Mouse (Mus musculus) adrenal gland, postnatal 25 days (tissue): ENCODE measurements around the gene Rgs9bp. TPM values are rescaled to one million over a fixed set of nuclear protein-coding genes. Genes with fewer than 3 reads are reported as not detected.

Source experiments
- DNase-seq: peaks from one replicate; pipeline ENCODE4 v3.0.0; 2021; ENCODE audit warnings: mixed read lengths
- total RNA-seq: library from RNA; stranded (reverse); gene quantifications from 2 replicates; pipeline ENCODE4 v1.2.3, GENCODE M21; 2021

Gene Rgs9bp
- total RNA-seq, 1 experiment from 2014 or later: 0.39 TPM

DNA sequence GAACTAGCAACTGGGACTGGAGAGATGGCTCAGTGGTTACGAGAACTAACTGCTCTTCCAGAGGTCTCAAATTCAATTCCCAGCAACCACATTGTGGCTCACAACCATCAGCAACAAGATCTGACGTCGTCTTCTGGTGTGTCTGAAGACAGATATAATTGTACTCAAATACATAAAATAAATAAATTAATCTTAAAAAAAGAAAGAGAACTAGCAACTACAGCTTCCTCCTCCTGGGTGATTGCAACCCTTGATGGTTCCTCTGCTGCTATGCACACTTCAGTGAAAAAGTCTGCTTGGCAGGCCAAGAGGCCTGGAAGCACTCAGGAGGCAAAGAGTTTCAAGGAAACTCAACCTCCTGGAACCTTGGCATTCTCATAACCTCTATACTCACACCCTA is 55.4 kb downstream of the Rgs9bp start:
- DNase-seq: no peak

Other genes with a start within 250 kb of the Rgs9bp start
- gene Faap24, start 188.7 kb downstream of the Rgs9bp start, total RNA-seq: 8.6 and 11.9 TPM in 2 replicates
- 20.0 and 27.3 TPM in 2 replicates for gene Cep89, start 188.5 kb downstream of the Rgs9bp start, total RNA-seq
- not detected in 2 replicates for gene Slc7a9, start 136.8 kb downstream of the Rgs9bp start, total RNA-seq
- 0.15 TPM in 1 of 2 replicates, not detected in the other for gene Tdrd12, start 47.8 kb downstream of the Rgs9bp start, total RNA-seq
- 54.7 and 63.0 TPM in 2 replicates for gene Nudt19, start 29.3 kb downstream of the Rgs9bp start, total RNA-seq
- 27.9 and 33.3 TPM in 2 replicates for gene Ankrd27, start 662 bp upstream of the Rgs9bp start, total RNA-seq
- gene Pdcd5, start 61.9 kb upstream of the Rgs9bp start, total RNA-seq: 78.6 and 94.0 TPM in 2 replicates
- 31.5 and 60.8 TPM in 2 replicates for gene Dpy19l3, start 168.9 kb upstream of the Rgs9bp start, total RNA-seq
- 22.8 and 38.5 TPM in 2 replicates for gene Zfp507, start 217.4 kb upstream of the Rgs9bp start, total RNA-seq